Mouse (Mus musculus) midbrain, embryonic 10.5 days (tissue): ENCODE measurements at regions not wholly inside any gene's neighbourhood (a gene's known extent, or its start where the extent isn't known, plus 50 kb on each side); places are given as distances from the start of the nearest gene placed in this dataset.
"Not testable (repeated sequence)": the region's sequence is repeated elsewhere in the genome, so short reads cannot be mapped to it uniquely, and the experiment has no call there.

Experiments
- DNase-seq: peaks from one replicate; pipeline ENCODE4 v3.0.0-alpha.2; 2017; ENCODE audit warnings: low spot score
- H3K27ac ChIP-seq: fragments of 300-500 bp; sonication (generic); replicated peaks from 2 replicates; pipeline ENCODE4 v1.5.1; 2016; ENCODE audit warnings: mild to moderate bottlenecking
- H3K27me3 ChIP-seq: fragments of 300-500 bp; sonication (generic); 2 replicates; pipeline ENCODE4 v1.6.1; 2016; ENCODE audit warnings: low read depth, mild to moderate bottlenecking; ENCODE audit not compliant: poor library complexity, severe bottlenecking
- H3K36me3 ChIP-seq: fragments of 300-500 bp; sonication (generic); 2 replicates; pipeline ENCODE4 v1.6.1; 2016; ENCODE audit warnings: mild to moderate bottlenecking, moderate library complexity
- H3K4me1 ChIP-seq: fragments of 300-500 bp; sonication (generic); 2 replicates; pipeline ENCODE4 v1.6.1; 2016
- H3K4me3 ChIP-seq: fragments of 300-500 bp; sonication (generic); 2 replicates; pipeline ENCODE4 v1.5.1; 2016; ENCODE audit warnings: mild to moderate bottlenecking, moderate library complexity
- H3K9me3 ChIP-seq: fragments of 300-500 bp; sonication (generic); replicated peaks from 2 replicates; pipeline ENCODE4 v1.6.1; 2016; ENCODE audit warnings: mild to moderate bottlenecking
- WGBS: fragments of 180-500 bp; shearing (Covaris S2); methylation state at CpG from one replicate; pipeline ENCODE4 v1.1.7; 2016; 5-methylcytosine and 5-hydroxymethylcytosine counted together

DNA sequence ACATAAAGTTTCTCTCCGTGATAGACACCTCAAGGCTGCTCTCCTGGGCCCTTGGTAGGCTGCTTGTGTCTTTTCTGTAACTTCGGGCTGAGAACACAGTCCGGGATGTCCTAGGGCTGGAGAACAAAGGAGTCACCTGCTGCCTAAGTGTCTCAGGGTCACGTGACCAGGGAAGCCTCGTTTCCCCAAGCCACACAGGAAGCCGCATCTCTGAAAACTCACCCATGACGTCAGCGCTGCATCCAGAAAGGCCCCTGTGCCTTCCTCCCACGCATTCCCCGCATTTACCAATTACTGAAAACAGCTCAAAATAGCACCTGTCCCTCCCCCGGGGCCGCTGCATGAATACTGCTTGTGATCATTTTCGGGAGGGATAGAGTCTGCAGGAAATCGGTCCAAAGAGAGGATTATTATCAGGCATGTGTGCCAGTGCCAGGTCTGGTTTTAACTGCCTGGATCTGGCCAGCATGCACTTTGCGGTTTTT, 198.7 kb upstream of the Nectin1 start:
- WGBS, result 44% methylated on average over 15 of the region's 15 CpGs
- peaks cover 17% of the 10 kb centered on the region for H3K27me3 ChIP-seq
- H3K4me1 ChIP-seq, result peaks cover 19% of the 10 kb centered on the region
- no peaks in the 10 kb centered on the region for H3K9me3 ChIP-seq
- peak overlapping the region; percentile 47; the same call in 1 of the 2 replicates for H3K27ac ChIP-seq
- no peaks in the 10 kb centered on the region for H3K36me3 ChIP-seq
- H3K4me3 ChIP-seq, result peak overlapping the region; percentile 8; the same call in 1 of the 2 replicates
- peak; percentile 26 for DNase-seq

DNA sequence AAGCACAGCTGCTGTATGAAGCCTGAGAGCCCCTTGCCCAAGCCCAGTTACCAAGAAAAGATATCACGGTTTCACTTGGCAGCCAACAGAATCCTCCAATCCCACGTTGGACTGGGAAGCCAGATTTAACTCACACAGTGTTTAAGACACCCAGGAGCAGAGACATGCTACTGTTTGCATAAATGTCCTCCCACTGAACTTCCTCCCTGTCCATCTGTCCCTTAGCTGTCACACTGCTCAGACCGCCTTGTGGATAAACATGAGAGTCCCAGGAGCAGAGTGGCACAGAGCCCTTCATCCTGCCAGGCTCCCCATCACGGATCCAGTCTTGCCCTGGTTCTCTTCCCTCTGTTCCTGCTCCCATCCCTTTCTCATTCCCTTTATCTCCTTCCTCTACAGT, 194.9 kb upstream of the Nectin1 start:
- Histone ChIP-seq H3K27ac (no peak overlapping the region), H3K4me1 (peaks cover 19% of the 10 kb centered on the region), H3K4me3 (no peak overlapping the region), H3K36me3 (no peaks in the 10 kb centered on the region), H3K27me3 (peaks cover 17% of the 10 kb centered on the region), H3K9me3 (no peaks in the 10 kb centered on the region)
- no peak for DNase-seq
- 66% methylated on average over 4 of the region's 4 CpGs for WGBS

DNA sequence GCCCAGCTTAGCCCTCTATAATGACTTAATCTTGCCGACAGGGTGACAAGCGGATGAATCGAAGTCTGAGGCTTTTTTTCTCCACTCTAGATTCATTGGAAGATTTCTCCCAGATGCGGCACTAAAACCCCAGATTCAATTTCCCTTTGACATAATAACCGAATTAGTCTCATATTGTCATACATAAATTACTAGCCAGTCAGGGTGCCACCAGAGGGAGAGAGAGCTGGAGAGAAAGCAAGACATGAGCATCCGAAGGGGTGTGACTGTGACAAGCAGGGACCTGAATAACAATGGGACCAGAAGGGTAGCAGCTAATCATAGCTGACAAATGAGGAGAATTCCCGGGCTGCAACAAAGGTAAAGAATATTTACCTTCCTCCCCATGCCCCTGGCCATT, 194.5 kb upstream of the Nectin1 start:
- H3K27ac ChIP-seq, result no peak overlapping the region

DNA sequence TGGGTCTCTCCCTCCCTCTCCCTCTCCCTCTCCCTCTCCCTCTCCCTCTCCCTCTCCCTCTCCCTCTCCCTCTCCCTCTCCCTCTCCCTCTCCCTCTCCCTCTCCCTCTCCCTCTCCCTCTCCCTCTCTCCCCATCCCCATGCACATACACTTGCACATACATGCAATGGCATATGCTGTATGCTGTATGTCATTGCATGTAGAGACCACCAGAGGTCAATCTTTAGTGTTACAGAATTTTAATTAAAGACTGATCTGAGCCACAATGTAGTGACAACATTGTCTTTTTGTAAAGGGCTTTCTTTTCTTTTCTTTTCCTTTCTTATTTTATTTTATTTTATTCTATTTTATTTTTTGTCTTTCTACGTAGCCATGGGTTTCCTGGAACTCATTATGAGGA, 191.0 kb upstream of the Nectin1 start:
- not testable (repeated sequence) for H3K36me3 ChIP-seq, H3K4me3 ChIP-seq

More for the DNA sequence above, 194.5 kb upstream of the Nectin1 start:
- peaks cover 19% of the 10 kb centered on the region for H3K4me1 ChIP-seq
- H3K4me3 ChIP-seq, result no peak overlapping the region
- H3K27me3 ChIP-seq, result peaks cover 17% of the 10 kb centered on the region
- H3K9me3 ChIP-seq, result no peaks in the 10 kb centered on the region
- WGBS, result 53% methylated on average over 7 of the region's 7 CpGs
- no peaks in the 10 kb centered on the region for H3K36me3 ChIP-seq
- no peak for DNase-seq

DNA sequence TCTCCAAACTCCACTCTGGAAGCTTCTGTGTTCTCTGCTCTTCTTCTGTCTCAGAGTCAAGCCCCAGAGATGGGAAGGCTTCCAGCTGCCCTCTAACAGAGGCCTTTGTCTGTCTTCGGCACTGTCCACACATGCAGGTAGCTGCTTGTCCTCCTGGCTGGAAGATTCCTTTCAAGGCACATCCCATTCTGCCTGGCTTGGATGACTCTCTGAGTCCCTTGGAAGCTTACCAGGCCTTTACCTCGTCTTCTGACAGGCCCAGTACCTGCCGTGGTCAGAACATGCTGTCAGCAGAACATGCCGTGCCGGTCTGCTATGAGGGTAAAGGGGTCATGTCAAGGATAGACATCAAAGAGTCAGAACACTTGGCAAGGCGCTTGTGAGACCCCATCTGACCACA, 181.8 kb upstream of the Nectin1 start:
- Histone ChIP-seq H3K27ac (no peak overlapping the region), H3K9me3 (no peaks in the 10 kb centered on the region), H3K4me1 (peaks cover 28% of the 10 kb centered on the region), H3K36me3 (no peaks in the 10 kb centered on the region), H3K4me3 (no peak overlapping the region), H3K27me3 (peaks cover 12% of the 10 kb centered on the region; the same call in 1 of the 2 replicates)
- WGBS, result 87% methylated on average over 6 of the region's 6 CpGs
- DNase-seq, result no peak

More for the DNA sequence above, 191.0 kb upstream of the Nectin1 start:
- 97% methylated on average over 1 of the region's 1 CpGs for WGBS
- not testable (repeated sequence) for DNase-seq, H3K27me3 ChIP-seq, H3K9me3 ChIP-seq, H3K27ac ChIP-seq
- H3K4me1 ChIP-seq, result peaks cover 12% of the 10 kb centered on the region

DNA sequence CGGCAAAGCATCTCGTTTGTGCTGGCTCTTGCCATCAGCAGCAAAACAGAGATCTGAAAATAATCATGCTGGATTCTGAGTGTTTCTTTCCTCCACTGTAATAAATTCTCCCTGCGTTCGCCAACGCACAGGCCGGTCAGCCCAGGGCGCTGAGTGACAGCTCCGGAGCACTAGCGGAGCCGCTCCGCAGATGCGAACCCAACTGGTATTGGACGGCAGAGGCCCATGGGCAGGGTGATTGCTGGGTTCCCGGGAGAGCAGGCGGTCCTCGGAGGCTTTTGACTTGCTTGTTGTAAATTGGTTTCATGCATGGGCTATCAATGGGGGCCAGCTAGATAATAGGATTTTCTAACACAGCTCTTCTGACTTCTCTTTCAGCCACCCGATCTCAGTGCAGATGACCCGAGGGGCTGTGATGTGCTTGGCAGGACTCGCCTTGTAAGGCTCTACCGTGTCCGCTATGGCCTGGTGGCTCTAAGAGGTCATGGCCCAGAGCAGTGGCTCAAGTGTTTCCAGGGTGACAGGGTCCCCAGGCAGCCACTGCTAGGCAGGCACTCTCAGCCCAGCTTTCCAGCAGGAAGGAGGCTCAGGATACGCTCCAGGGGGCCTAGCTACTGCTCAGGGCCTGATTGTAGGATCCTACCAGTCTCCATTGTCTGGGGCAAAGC, 179.4 kb upstream of the Nectin1 start:
- 51% methylated on average over 22 of the region's 22 CpGs for WGBS
- Histone ChIP-seq H3K9me3 (no peaks in the 10 kb centered on the region), H3K27me3 (peaks cover 12% of the 10 kb centered on the region; the same call in 1 of the 2 replicates), H3K36me3 (no peaks in the 10 kb centered on the region), H3K4me1 (peaks cover 31% of the 10 kb centered on the region), H3K27ac (peak overlapping the region; percentile 23), H3K4me3 (no peak overlapping the region)
- peak; percentile 62 for DNase-seq

DNA sequence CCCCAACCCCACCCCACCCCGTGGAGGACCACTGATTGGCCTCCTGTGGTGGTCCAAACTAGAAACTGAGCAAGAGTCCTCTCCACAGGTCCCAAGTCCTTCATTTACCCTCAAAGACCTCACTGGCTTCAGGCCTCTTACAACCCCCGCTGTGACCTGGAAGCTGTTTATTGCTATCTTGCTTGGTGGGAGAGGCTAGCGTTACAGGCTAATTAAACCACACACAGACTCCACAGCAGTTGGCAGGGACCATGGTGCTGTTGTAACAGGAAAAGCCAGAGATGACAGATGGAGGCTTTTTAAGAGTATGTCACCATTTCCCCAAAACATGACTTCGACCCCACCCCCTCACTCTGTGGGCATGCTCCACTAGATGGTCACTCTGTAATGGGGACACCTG, 174.9 kb upstream of the Nectin1 start:
- 57% methylated on average over 4 of the region's 4 CpGs for WGBS
- no peaks in the 10 kb centered on the region for H3K36me3 ChIP-seq
- DNase-seq, result no peak
- H3K4me1 ChIP-seq, result peaks cover 28% of the 10 kb centered on the region
- no peak overlapping the region for H3K4me3 ChIP-seq
- H3K27me3 ChIP-seq, result no peaks in the 10 kb centered on the region; the same call in 1 of the 2 replicates
- no peak overlapping the region for H3K27ac ChIP-seq
- no peaks in the 10 kb centered on the region for H3K9me3 ChIP-seq

DNA sequence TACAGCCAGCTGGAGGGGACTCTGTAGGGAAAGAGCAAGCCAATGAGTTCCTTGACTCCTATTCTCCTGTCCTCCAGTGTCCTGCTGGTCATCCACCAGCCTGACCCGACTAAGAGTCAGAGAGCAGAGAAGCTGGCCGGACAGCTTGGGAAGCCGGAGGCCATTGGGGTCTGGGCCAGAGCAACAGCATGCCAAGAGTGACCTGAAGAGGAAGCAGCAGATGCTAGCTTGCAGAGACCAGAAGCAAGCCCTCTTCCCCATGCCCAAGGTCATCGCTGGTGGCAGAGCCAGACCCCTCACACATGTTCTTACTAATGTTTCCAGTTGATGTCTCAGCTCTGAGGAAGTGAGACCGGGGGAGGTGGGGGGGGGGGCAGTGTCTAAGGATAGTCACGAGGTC, 172.7 kb upstream of the Nectin1 start:
- H3K27ac ChIP-seq, result no peak overlapping the region
- 86% methylated on average over 6 of the region's 6 CpGs for WGBS
- H3K27me3 ChIP-seq, result no peaks in the 10 kb centered on the region; the same call in 1 of the 2 replicates

DNA sequence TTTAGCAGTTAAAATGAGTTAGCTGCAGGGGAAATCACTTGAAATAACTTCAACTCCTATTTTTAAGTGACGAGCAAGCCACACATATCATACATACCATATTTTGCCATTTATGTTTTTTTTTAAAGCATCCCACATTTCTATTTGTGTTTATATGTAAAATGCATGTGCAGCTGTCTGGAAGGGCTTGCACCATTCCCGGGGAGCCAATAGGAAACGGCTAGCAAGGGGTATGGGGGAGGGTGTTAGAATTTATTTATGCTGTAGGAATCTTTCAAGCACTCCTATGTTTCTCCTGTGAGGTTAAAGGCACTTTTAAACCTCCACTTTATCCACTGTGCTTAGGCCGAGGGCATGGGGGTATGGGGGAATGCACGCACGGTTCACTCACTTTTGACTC, 168.1 kb upstream of the Nectin1 start:
- peaks cover 9% of the 10 kb centered on the region for H3K4me1 ChIP-seq
- no peaks in the 10 kb centered on the region for H3K9me3 ChIP-seq
- no peak overlapping the region for H3K27ac ChIP-seq
- 89% methylated on average over 6 of the region's 6 CpGs for WGBS
- no peak for DNase-seq
- no peaks in the 10 kb centered on the region for H3K36me3 ChIP-seq
- H3K4me3 ChIP-seq, result no peak overlapping the region
- peaks cover 7% of the 10 kb centered on the region; the same call in 1 of the 2 replicates for H3K27me3 ChIP-seq

More for the DNA sequence above, 172.7 kb upstream of the Nectin1 start:
- no peaks in the 10 kb centered on the region for H3K9me3 ChIP-seq
- no peak overlapping the region for H3K4me3 ChIP-seq
- H3K4me1 ChIP-seq, result peaks cover 7% of the 10 kb centered on the region; the same call in 1 of the 2 replicates
- H3K36me3 ChIP-seq, result no peaks in the 10 kb centered on the region
- no peak for DNase-seq

DNA sequence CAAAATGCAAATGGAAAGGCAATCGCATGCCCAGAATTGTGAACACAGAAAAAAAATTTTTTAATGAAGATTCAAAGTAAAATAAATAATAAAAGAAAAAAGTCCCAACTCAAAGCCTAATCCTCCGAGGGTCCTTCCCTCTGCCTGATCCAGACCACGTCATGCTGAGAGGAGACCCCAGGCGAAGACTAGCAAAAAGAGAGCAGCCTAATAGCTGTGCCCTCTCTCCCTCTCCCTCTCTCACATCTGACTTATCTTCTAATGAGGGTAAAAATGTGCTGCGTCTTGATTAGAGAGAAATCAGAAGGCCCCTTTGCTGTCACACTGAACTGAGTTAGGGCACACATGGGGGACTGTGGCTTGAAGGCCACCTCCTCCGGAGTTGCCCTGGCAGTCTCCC, 163.1 kb upstream of the Nectin1 start:
- no peak overlapping the region for H3K27ac ChIP-seq
- no peak for DNase-seq
- no peaks in the 10 kb centered on the region for H3K36me3 ChIP-seq
- H3K9me3 ChIP-seq, result no peaks in the 10 kb centered on the region
- H3K4me3 ChIP-seq, result no peak overlapping the region
- H3K27me3 ChIP-seq, result peaks cover 7% of the 10 kb centered on the region; the same call in 1 of the 2 replicates
- 38% methylated on average over 6 of the region's 6 CpGs for WGBS
- peaks cover 16% of the 10 kb centered on the region for H3K4me1 ChIP-seq

DNA sequence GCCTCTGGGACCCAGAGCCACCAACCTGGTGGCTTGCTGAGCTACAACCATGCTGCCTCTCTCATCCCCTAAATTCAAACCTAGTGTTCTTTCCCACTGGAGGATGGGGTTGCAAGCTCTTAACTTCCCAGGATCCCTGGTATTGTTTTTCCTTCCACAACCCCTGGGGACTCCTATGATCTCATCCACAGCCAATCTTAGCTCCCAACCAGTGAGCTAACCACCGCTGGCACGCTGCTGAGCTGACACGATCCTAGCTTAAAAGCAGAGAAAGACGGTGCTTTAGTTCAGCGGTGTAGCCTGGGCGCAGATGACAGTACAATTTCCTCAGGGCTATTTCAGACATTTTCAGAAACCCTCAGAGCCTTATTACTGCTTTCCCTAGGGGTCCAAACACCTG, 158.2 kb upstream of the Nectin1 start:
- WGBS, result 75% methylated on average over 6 of the region's 6 CpGs
- peaks cover 13% of the 10 kb centered on the region for H3K4me1 ChIP-seq
- H3K9me3 ChIP-seq, result no peaks in the 10 kb centered on the region
- no peak for DNase-seq
- H3K27me3 ChIP-seq, result no peaks in the 10 kb centered on the region
- H3K27ac ChIP-seq, result no peak overlapping the region
- H3K36me3 ChIP-seq, result no peaks in the 10 kb centered on the region
- no peak overlapping the region for H3K4me3 ChIP-seq

DNA sequence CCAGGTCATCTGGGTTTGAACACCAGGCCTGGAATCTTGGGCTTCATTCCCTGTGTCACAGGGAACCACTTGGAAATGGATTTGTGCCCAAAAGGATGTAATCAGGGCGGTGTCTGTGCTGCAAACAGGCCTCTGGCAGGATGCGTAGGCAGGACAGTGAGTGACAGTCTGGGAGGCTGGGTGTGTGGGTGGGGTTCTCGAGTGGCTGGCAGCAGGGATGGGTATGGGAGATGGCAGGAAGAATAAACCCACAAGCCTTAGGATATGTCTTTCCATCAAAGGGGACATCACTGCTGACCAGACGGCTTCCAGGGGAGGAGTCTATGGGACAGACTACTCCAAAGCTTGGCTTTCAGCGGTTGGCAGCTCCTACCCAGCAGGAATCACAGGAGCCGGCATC, 150.5 kb upstream of the Nectin1 start:
- Histone ChIP-seq H3K27ac (no peak overlapping the region), H3K4me3 (no peak overlapping the region), H3K27me3 (no peaks in the 10 kb centered on the region), H3K4me1 (no peaks in the 10 kb centered on the region), H3K36me3 (no peaks in the 10 kb centered on the region), H3K9me3 (no peaks in the 10 kb centered on the region)
- DNase-seq, result no peak
- WGBS, result 86% methylated on average over 6 of the region's 6 CpGs

DNA sequence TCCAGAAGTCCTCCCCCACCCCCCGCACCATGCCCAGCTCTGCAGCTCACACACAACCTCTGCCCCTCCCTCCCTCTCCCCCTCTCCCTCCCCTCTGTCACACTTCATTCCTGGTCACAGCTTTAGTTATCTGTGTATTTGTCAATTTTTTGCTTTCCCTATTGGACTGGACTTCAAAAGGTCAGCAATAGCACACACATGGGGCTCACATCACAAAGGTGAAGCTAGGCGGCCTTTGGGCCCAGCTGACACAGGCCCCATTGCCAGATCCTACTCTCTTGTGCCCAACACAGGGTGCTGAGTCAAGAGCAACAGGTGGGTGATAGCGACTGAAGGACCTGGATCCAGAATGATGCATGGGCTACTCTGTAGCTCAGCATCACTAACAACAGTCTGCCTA, 149.0 kb upstream of the Nectin1 start:
- no peak overlapping the region for H3K27ac ChIP-seq
- 78% methylated on average over 3 of the region's 3 CpGs for WGBS
- no peaks in the 10 kb centered on the region for H3K4me1 ChIP-seq
- no peaks in the 10 kb centered on the region for H3K27me3 ChIP-seq
- H3K36me3 ChIP-seq, result no peaks in the 10 kb centered on the region
- no peaks in the 10 kb centered on the region for H3K9me3 ChIP-seq
- H3K4me3 ChIP-seq, result no peak overlapping the region
- DNase-seq, result no peak
